Mouse (Mus musculus): Measurements from ENCODE around the gene Gm21987. TPM values are rescaled to one million over a fixed set of nuclear protein-coding genes. Genes with fewer than 3 reads are reported as not detected.

Gm21987 gene
- polyA plus RNA-seq, 1 experiment, result not detected

DNA sequence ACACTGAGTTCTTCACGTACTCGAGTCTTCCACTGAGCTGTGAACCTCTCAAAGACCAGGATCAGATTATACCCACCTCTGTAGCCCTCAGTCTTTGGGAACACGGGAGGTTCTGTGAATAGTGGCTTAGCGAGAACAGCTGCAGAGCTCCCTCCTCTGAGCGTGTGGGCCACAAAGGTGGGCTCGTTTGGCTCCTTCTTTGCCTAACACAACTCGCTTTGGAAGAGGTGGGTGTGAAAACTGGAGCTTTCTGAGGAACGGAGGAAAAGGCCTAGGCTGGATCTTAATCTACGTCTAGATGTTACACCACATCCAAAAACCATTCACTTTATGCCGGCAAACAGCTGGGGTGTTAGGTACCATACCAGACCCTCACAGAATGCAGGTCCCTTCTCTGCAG, 18.6 kb downstream of the Gm21987 start:
- whole genome bisulfite sequencing, result 88% methylated on average over 10 of the region's 10 CpGs
- TF ChIP-seq POLR2A (IDR thresholded peaks at IDR 0.05; ENCODE audit: insufficient read depth, low read depth, low read length) (no peak), CTCF (IDR thresholded peaks at IDR 0.05; ENCODE audit: insufficient read depth, low read depth, low read length) (no peak)
- Histone ChIP-seq H3K27ac (ENCODE audit: insufficient read depth, low read depth, low read length) (no peak overlapping the region), H3K4me1 (ENCODE audit: control insufficient read depth, insufficient read depth, low read length) (peaks cover 5% of the 10 kb centered on the region), H3K4me3 (ENCODE audit: insufficient read depth, low read depth, low read length) (no peak overlapping the region)

DNA sequence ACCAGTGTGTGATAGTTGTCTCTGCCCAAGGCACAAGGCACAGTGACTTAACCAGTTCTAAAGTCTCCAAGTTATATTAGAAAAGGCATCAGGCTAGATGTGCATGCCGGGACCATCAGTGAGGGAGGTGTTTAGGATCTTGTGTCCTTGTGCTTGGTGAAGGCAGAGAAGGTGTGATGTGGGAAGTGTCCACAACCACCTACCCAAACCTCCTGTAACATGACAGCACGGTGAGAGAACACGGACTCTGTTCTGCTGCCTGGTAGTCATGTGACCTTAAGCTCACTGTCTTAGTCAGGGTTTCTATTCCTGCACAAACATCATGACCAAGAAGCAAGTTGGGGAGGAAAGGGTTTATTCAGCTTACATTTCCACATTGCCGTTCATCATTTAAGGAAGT, 19.4 kb downstream of the Gm21987 start:
- TF ChIP-seq POLR2A (IDR thresholded peaks at IDR 0.05; ENCODE audit: insufficient read depth, low read depth, low read length) (no peak), CTCF (IDR thresholded peaks at IDR 0.05; ENCODE audit: insufficient read depth, low read depth, low read length) (no peak)
- H3K27ac ChIP-seq (ENCODE audit: insufficient read depth, low read depth, low read length), result no peak overlapping the region

DNA sequence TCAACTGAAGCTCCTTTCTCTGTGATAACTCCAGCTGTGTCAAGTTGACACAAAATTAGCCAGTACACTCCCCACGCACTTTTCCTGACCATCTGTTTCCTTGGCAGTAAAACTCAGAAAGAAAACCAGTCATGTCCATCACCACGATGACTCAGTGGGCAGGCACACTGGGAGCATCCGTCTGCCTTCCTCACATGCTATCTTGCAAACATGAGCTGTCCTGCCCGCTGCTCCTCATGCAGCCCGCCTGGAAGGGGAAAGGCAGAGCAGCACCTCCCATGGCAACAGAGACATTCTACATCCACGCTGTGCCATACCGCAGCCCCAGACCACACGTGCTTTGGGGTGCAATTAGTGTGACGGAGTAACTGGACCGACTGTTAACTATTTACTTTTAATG, 21.5 kb downstream of the Gm21987 start:
- no peak overlapping the region for H3K27ac ChIP-seq (ENCODE audit: insufficient read depth, low read depth, low read length)
- no peak for TF ChIP-seq CTCF (IDR thresholded peaks at IDR 0.05; ENCODE audit: insufficient read depth, low read depth, low read length)
- no peak for TF ChIP-seq POLR2A (IDR thresholded peaks at IDR 0.05; ENCODE audit: insufficient read depth, low read depth, low read length)
- H3K4me1 ChIP-seq (ENCODE audit: control insufficient read depth, insufficient read depth, low read length), result peaks cover 3% of the 10 kb centered on the region
- 30% methylated on average over 10 of the region's 10 CpGs for WGBS
- H3K4me3 ChIP-seq (ENCODE audit: insufficient read depth, low read depth, low read length), result no peak overlapping the region

More for the DNA sequence above, 19.4 kb downstream of the Gm21987 start:
- no peak overlapping the region for H3K4me3 ChIP-seq (ENCODE audit: insufficient read depth, low read depth, low read length)
- peaks cover 3% of the 10 kb centered on the region for H3K4me1 ChIP-seq (ENCODE audit: control insufficient read depth, insufficient read depth, low read length)
- 77% methylated on average over 4 of the region's 4 CpGs for WGBS

DNA sequence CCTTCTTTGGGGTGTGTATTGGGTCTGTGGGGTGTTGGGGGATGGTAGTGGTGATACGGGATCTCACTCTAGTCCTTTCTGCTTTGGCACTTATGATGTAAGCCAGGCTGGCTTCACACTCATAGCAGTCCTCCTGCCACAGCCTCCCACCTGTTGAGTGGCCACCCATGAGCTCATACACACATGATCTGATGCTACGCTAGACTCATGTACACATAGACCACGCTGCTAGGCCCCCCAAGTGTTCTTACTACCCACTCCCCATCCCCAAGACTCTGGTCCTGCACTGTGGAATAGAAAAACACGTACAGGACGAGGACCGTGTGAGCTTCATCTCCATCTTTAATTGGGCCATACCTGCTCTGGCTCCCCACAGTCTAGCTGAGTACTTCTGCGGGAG, 22.2 kb downstream of the Gm21987 start:
- peaks cover 3% of the 10 kb centered on the region for H3K4me1 ChIP-seq (ENCODE audit: control insufficient read depth, insufficient read depth, low read length)
- no peak overlapping the region for H3K4me3 ChIP-seq (ENCODE audit: insufficient read depth, low read depth, low read length)
- TF ChIP-seq POLR2A (IDR thresholded peaks at IDR 0.05; ENCODE audit: insufficient read depth, low read depth, low read length), result no peak
- no peak for TF ChIP-seq CTCF (IDR thresholded peaks at IDR 0.05; ENCODE audit: insufficient read depth, low read depth, low read length)
- no peak overlapping the region for H3K27ac ChIP-seq (ENCODE audit: insufficient read depth, low read depth, low read length)
- WGBS, result 79% methylated on average over 7 of the region's 7 CpGs

DNA sequence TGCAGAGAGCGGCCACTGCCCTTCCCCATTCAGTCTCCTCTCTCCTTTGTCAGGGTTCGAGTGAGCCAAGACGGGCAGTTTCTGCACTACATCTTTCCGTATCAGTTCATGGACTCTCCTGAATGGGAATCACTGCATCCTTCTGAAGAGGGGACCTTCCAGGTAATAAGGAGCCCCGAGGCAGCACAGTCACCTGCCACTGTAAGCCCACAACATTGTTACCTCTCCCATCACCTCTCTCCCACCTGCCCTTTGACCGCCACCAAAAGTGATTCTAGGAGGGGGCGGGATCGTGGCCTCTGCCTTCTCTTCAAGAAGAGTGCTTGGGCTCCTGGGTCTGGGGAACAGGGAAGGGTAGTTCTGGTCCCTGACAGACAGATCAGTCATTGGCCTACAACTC, 22.6 kb downstream of the Gm21987 start:
- no peak overlapping the region for H3K4me3 ChIP-seq (ENCODE audit: insufficient read depth, low read depth, low read length)
- no peak overlapping the region for H3K27ac ChIP-seq (ENCODE audit: insufficient read depth, low read depth, low read length)
- 90% methylated on average over 8 of the region's 8 CpGs for WGBS
- TF ChIP-seq CTCF (IDR thresholded peaks at IDR 0.05; ENCODE audit: insufficient read depth, low read depth, low read length), result no peak
- H3K4me1 ChIP-seq (ENCODE audit: control insufficient read depth, insufficient read depth, low read length), result peaks cover 3% of the 10 kb centered on the region

DNA sequence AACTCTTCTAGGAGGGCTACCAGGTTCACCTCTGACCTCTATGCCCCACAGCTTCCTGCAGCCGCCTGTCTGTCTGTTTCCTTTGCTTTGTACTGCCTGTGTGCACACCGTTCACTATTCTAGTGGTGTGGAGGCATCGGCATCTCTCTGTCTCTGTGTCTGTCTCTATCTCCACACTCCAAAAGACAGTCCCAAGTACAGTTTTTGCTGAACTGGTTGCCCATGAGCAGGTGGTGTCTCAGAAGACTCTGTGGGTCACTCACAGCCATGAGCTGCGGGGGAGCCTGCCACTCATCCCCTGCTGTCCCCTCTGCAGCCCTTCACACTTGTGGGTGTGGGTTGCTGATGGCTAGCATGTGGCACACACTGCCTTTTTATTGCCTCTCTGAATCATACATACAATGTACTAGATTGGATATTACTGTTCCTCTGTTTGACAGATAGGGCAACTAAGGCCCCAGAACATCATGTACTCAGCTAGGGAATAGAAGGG, 23.2 kb downstream of the Gm21987 start:
- Histone ChIP-seq H3K4me1 (ENCODE audit: control insufficient read depth, insufficient read depth, low read length) (peaks cover 3% of the 10 kb centered on the region), H3K4me3 (ENCODE audit: insufficient read depth, low read depth, low read length) (no peak overlapping the region), H3K27ac (ENCODE audit: insufficient read depth, low read depth, low read length) (no peak overlapping the region)
- TF ChIP-seq CTCF (IDR thresholded peaks at IDR 0.05; ENCODE audit: insufficient read depth, low read depth, low read length) (no peak), POLR2A (IDR thresholded peaks at IDR 0.05; ENCODE audit: insufficient read depth, low read depth, low read length) (no peak)
- 92% methylated on average over 4 of the region's 4 CpGs for WGBS

DNA sequence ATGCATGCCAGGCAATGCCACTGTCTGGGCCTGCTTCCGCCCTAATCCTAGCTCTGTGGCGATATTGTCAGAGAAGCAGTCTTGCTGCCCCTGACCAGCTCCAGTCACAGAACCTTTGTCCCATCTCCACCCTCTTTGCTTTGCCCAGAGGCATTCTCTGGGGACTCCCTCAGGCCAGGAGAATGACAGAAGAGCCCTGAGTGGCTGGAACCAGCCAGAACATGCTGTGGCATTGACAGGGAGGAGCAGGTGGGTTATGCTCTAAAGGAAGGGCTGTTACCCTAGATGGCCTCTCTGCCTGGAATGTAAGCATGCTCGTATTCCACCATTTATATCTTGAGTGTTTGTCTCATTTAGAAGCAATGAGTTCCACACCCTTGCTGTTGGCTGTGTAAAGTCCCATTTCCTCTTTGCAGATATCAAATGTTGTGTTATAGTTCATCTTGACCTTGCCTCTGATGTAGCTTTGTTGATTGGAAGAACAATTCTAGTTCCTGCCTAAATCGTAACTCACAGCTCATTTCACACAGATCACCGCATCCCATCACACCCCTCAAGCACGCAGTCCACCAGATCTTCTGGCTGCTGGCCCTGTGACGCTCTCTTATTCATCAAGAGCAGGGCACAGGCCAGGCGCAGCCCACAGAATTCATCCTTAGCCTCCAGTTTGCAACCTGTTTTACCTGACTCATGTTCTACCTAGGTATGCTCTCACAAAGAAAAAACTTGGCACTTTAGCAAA, 24.0 kb downstream of the Gm21987 start:
- TF ChIP-seq CTCF (IDR thresholded peaks at IDR 0.05; ENCODE audit: insufficient read depth, low read depth, low read length) (no peak), POLR2A (IDR thresholded peaks at IDR 0.05; ENCODE audit: insufficient read depth, low read depth, low read length) (no peak)
- 90% methylated on average over 8 of the region's 8 CpGs for WGBS

DNA sequence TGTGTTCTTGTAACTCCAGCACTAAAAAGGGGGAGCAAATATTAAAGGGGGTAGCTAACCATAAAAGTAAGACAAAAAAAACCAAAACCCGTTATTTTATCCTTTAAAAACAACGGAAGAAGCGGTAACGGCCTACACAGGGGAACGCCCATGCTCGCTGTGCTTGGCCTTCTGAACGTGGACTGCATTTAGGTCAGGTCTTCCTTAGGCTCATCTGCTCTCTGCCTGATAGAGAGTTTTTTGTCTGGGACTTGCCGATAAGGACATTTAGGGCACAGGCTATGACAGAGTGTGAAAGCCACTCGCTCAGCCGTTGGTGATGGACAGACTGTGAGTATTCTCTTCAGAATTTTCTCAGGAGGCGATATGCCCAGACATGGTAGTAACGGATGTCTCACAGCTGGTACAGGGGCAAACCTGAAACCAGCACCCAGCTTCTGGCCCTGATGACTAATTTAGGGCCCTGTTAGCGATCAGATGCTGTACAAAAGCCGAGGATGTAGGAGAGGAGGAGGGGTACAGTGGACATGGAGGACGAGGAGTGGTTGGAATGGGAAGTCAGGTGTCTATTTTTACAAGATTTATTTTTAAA, 25.0 kb downstream of the Gm21987 start:
- H3K4me3 ChIP-seq (ENCODE audit: insufficient read depth, low read depth, low read length), result no peak overlapping the region
- no peak overlapping the region for H3K27ac ChIP-seq (ENCODE audit: insufficient read depth, low read depth, low read length)
- TF ChIP-seq POLR2A (IDR thresholded peaks at IDR 0.05; ENCODE audit: insufficient read depth, low read depth, low read length), result no peak
- TF ChIP-seq CTCF (IDR thresholded peaks at IDR 0.05; ENCODE audit: insufficient read depth, low read depth, low read length), result no peak
- WGBS, result 90% methylated on average over 15 of the region's 15 CpGs
- peaks cover 7% of the 10 kb centered on the region for H3K4me1 ChIP-seq (ENCODE audit: control insufficient read depth, insufficient read depth, low read length)

More for the DNA sequence above, 24.0 kb downstream of the Gm21987 start:
- Histone ChIP-seq H3K27ac (ENCODE audit: insufficient read depth, low read depth, low read length) (no peak overlapping the region), H3K4me3 (ENCODE audit: insufficient read depth, low read depth, low read length) (no peak overlapping the region), H3K4me1 (ENCODE audit: control insufficient read depth, insufficient read depth, low read length) (peaks cover 3% of the 10 kb centered on the region)

DNA sequence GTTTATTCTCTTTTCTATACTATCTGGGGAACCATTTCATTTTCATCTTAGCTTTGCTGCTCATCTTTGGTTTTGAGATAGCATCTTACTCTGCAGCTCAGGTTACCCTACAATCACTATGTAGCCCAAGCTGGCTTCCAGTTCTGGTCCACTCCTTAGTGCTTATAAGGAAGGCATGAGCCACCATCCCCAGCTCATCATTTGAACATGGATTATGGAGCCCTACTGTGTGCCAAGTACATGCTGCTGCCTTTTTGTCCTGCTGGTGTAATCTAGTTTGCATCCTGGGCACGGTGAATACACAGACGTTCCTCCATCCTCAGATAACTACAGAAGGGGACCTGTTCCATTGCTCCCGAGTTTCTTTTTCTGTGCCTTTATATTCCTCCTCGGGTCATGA, 26.0 kb downstream of the Gm21987 start:
- TF ChIP-seq POLR2A (IDR thresholded peaks at IDR 0.05; ENCODE audit: insufficient read depth, low read depth, low read length) (no peak), CTCF (IDR thresholded peaks at IDR 0.05; ENCODE audit: insufficient read depth, low read depth, low read length) (no peak)
- Histone ChIP-seq H3K4me1 (ENCODE audit: control insufficient read depth, insufficient read depth, low read length) (peaks cover 10% of the 10 kb centered on the region), H3K4me3 (ENCODE audit: insufficient read depth, low read depth, low read length) (no peak overlapping the region), H3K27ac (ENCODE audit: insufficient read depth, low read depth, low read length) (no peak overlapping the region)
- 81% methylated on average over 4 of the region's 4 CpGs for WGBS
